In the genomic region with DNA sequence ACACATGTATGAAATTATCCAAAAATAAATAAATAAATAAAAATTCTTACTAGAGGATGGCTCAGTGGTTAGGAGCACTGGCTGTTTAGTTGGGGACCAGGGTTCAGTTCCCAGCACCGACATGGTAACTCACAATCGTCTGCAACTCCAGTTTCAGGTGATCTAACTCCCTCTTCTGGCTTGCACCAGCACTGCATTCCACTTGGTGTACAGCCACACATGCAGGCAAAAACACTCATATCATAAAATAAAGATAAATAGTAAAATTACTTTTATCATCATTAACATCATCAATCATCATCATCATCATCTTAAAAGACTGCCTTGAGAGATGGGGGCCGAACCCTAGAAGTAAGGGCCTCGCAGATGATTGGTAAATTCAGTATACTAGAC, we compare ENCODE assay signal across 8 mouse cellular contexts. TPM values are rescaled to one million over a fixed set of nuclear protein-coding genes. Genes with fewer than 3 reads are reported as not detected.
DNase-seq lines count a peak whose midpoint lies in the region; ATAC-seq and TF ChIP-seq lines count a peak whose summit lies in the region.

No protein-coding gene starts in this region.

- peak overlapping the region; percentile 74 for H3K4me2 ChIP-seq in heart, embryonic 13.5 days
- peak overlapping the region; percentile 90 for H3K4me2 ChIP-seq in hindbrain, embryonic 16.5 days (ENCODE audit: low read length)
- H3K4me2 ChIP-seq in midbrain, embryonic 15.5 days, result peak overlapping the region; percentile 83

- TF ChIP-seq CTCF in cortical plate, adult 2 months (IDR thresholded peaks at IDR 0.05; ENCODE audit: extremely low read depth, insufficient read depth, low read length), result no peak

- intact Hi-C loops in heart, postnatal 36 days (cut with DNase I), result loop anchor here (5.0 to 10.0 kb wide), 3 partner anchors 76 to 203 kb away; a partner anchor contains a TSS

- H3K27me3 ChIP-seq in heart, embryonic 13.5 days (replicated peaks), result no peaks in the 10 kb centered on the region
- no peaks in the 10 kb centered on the region for H3K27me3 ChIP-seq in hindbrain, embryonic 16.5 days (replicated peaks; ENCODE audit: control insufficient read depth, insufficient read depth, low read length)
- no peaks in the 10 kb centered on the region for H3K27me3 ChIP-seq in midbrain, embryonic 15.5 days (replicated peaks)

- peak overlapping the region; percentile 81 for H3K4me3 ChIP-seq in heart, embryonic 13.5 days
- peak overlapping the region; percentile 78; the same call in 1 of the 2 replicates for H3K4me3 ChIP-seq in cortical plate, adult 2 months (ENCODE audit: insufficient read depth, low read length)
- peak overlapping the region; percentile 80 for H3K4me3 ChIP-seq in hindbrain, embryonic 16.5 days (ENCODE audit: low read length)
- H3K4me3 ChIP-seq in midbrain, embryonic 15.5 days, result peak overlapping the region; percentile 85

- no peaks in the 10 kb centered on the region for H3K9me3 ChIP-seq in heart, embryonic 13.5 days
- no peaks in the 10 kb centered on the region for H3K9me3 ChIP-seq in hindbrain, embryonic 16.5 days (ENCODE audit: control insufficient read depth, low read length)
- no peaks in the 10 kb centered on the region for H3K9me3 ChIP-seq in midbrain, embryonic 15.5 days

- no peak overlapping the region for H3K27ac ChIP-seq in heart, embryonic 13.5 days (replicated peaks)
- no peak overlapping the region for H3K27ac ChIP-seq in cortical plate, adult 2 months (ENCODE audit: insufficient read depth, low read length)
- H3K27ac ChIP-seq in hindbrain, embryonic 16.5 days (ENCODE audit: low read depth, low read length), result no peak overlapping the region
- no peak overlapping the region for H3K27ac ChIP-seq in midbrain, embryonic 15.5 days

- no peak for ATAC-seq in heart, embryonic 13.5 days (ENCODE audit: extremely low read depth, insufficient number of reproducible peaks, low FRiP score, low TSS enrichment)
- ATAC-seq in hindbrain, embryonic 16.5 days, result peak; percentile 22; the same call in 1 of the 2 replicates
- peak; percentile 49; the same call in 1 of the 2 replicates for ATAC-seq in midbrain, embryonic 15.5 days (replicated peaks)
- ATAC-seq in frontal cortex, adult (ENCODE audit: low TSS enrichment), result no peak

- H3K36me3 ChIP-seq in heart, embryonic 13.5 days, result peaks cover 10% of the 10 kb centered on the region; the same call in 1 of the 2 replicates
- H3K36me3 ChIP-seq in hindbrain, embryonic 16.5 days (ENCODE audit: control insufficient read depth, insufficient read depth, low read length), result no peaks in the 10 kb centered on the region
- no peaks in the 10 kb centered on the region for H3K36me3 ChIP-seq in midbrain, embryonic 15.5 days (replicated peaks)

- TF ChIP-seq POLR2A in cortical plate, adult 2 months (IDR thresholded peaks at IDR 0.05; ENCODE audit: extremely low read depth, insufficient read depth, low read length), result no peak

- peaks cover 15% of the 10 kb centered on the region for H3K4me1 ChIP-seq in heart, embryonic 13.5 days
- H3K4me1 ChIP-seq in cortical plate, adult 2 months (ENCODE audit: control insufficient read depth, insufficient read depth, low read length), result peaks cover 1% of the 10 kb centered on the region; the same call in 1 of the 2 replicates
- peaks cover 9% of the 10 kb centered on the region for H3K4me1 ChIP-seq in hindbrain, embryonic 16.5 days (ENCODE audit: control insufficient read depth, insufficient read depth, low read depth, low read length)
- H3K4me1 ChIP-seq in midbrain, embryonic 15.5 days, result peaks cover 13% of the 10 kb centered on the region

- WGBS in heart, embryonic 13.5 days, result 66% methylated on average over 4 of the region's 4 CpGs
- WGBS in hindbrain, embryonic 16.5 days, result 55% methylated on average over 4 of the region's 4 CpGs
- 74% methylated on average over 4 of the region's 4 CpGs for WGBS in midbrain, embryonic 15.5 days

- peak overlapping the region; percentile 94; the same call in 1 of the 2 replicates for H3K9ac ChIP-seq in heart, embryonic 13.5 days
- no peak overlapping the region for H3K9ac ChIP-seq in hindbrain, embryonic 16.5 days (ENCODE audit: low read depth, low read length)
- H3K9ac ChIP-seq in midbrain, embryonic 15.5 days, result no peak overlapping the region

- no peak for DNase-seq in heart, postnatal 36 days
- DNase-seq in right cerebral cortex, postnatal 14 days, result no peak
- no peak for DNase-seq in adrenal gland, adult 18-20 months (ENCODE audit: low spot score in 2 of 2)

RNA-seq across cellular contexts. Expression of a gene that starts 0.4 kb away (rescaled TPM):
- polyA plus RNA-seq in heart, embryonic 13.5 days (2015; fragmentation: Nextera tagmentation; extraction: Ambion mirVana), result 20.2 and 21.9 TPM in 2 replicates
- total RNA-seq in heart, postnatal 36 days (2021), result 10 to 100 TPM; 43.1 to 46.4 TPM
- 24.5 and 27.1 TPM in 2 replicates for polyA plus RNA-seq in cortical plate, adult 2 months (2012; rRNA removed)
- 38.0 and 39.0 TPM in 2 replicates for polyA plus RNA-seq in hindbrain, embryonic 16.5 days (2015; fragmentation: Nextera tagmentation; extraction: Ambion mirVana)
- polyA plus RNA-seq in midbrain, embryonic 15.5 days (2015; fragmentation: Nextera tagmentation; extraction: Ambion mirVana), result 36.8 and 40.0 TPM in 2 replicates
- total RNA-seq in adrenal gland, adult 18-20 months (2021), result 10 to 100 TPM; 34.8 to 37.9 TPM

RNA-seq across cellular contexts. Expression of a gene that starts 8.9 kb away (rescaled TPM):
- polyA plus RNA-seq in heart, embryonic 13.5 days (2015; fragmentation: Nextera tagmentation; extraction: Ambion mirVana), result 0.08 and 0.47 TPM in 2 replicates
- total RNA-seq in heart, postnatal 36 days (2021), result under 1 TPM; 0.47 to 0.79 TPM
- polyA plus RNA-seq in cortical plate, adult 2 months (2012; rRNA removed), result 0.23 TPM in 1 of 2 replicates, not detected in the other
- polyA plus RNA-seq in hindbrain, embryonic 16.5 days (2015; fragmentation: Nextera tagmentation; extraction: Ambion mirVana), result 0.29 and 0.46 TPM in 2 replicates
- polyA plus RNA-seq in midbrain, embryonic 15.5 days (2015; fragmentation: Nextera tagmentation; extraction: Ambion mirVana), result 0.49 and 0.74 TPM in 2 replicates
- not detected for total RNA-seq in adrenal gland, adult 18-20 months (2021)

RNA-seq across cellular contexts. Expression of a gene that starts 56.9 kb away (rescaled TPM):
- 18.4 and 20.3 TPM in 2 replicates for polyA plus RNA-seq in heart, embryonic 13.5 days (2015; fragmentation: Nextera tagmentation; extraction: Ambion mirVana)
- total RNA-seq in heart, postnatal 36 days (2021), result 1 to 10 TPM; 7.9 to 10.0 TPM
- 20.4 and 21.4 TPM in 2 replicates for polyA plus RNA-seq in cortical plate, adult 2 months (2012; rRNA removed)
- polyA plus RNA-seq in hindbrain, embryonic 16.5 days (2015; fragmentation: Nextera tagmentation; extraction: Ambion mirVana), result 32.0 and 38.5 TPM in 2 replicates
- polyA plus RNA-seq in midbrain, embryonic 15.5 days (2015; fragmentation: Nextera tagmentation; extraction: Ambion mirVana), result 34.6 and 35.5 TPM in 2 replicates
- total RNA-seq in adrenal gland, adult 18-20 months (2021), result 1 to 10 TPM; 6.8 to 8.7 TPM

Comparison
In these comparisons a context has a peak if more than half of its experiments do, and no peak if none do; other contexts are left out.
1. ATAC-seq: peak in hindbrain, embryonic 16.5 days (single experiment) and midbrain, embryonic 15.5 days (single experiment); none in heart, embryonic 13.5 days (single experiment) and frontal cortex, adult (single experiment).
2. Peak in every context shown above with its lines, with median percentiles within 50 percentile points of each other: H3K4me2 ChIP-seq and H3K4me3 ChIP-seq.